Mouse (Mus musculus): ENCODE results near the gene Grasp. TPM values are rescaled to one million over a fixed set of nuclear protein-coding genes. Genes with fewer than 3 reads are reported as not detected.

Gene Grasp
- polyA plus RNA-seq, 1 experiment, result 7.1 TPM

GRCm38 (mm10) chr15:101232607-101233006 is 8.6 kb downstream of the Grasp start:
- H3K79me2 ChIP-seq (ENCODE audit: control insufficient read depth, insufficient read depth), result no peaks in the 10 kb centered on the region
- H3K27me3 ChIP-seq (ENCODE audit: control insufficient read depth, insufficient read depth, insufficient read length), result no peaks in the 10 kb centered on the region
- H3K79me3 ChIP-seq (ENCODE audit: low read depth), result no peaks in the 10 kb centered on the region
- TF ChIP-seq MYOG (IDR thresholded peaks at IDR 0.05; ENCODE audit: control insufficient read depth, extremely low read depth, insufficient read length) (no peak), CTCF (IDR thresholded peaks at IDR 0.05; ENCODE audit: control insufficient read depth, insufficient read depth, insufficient read length) (no peak), MAX (IDR thresholded peaks at IDR 0.05) (no peak), MYOD1 (IDR thresholded peaks at IDR 0.05; ENCODE audit: control insufficient read depth, insufficient read length, low read depth) (no peak), FOSL1 (IDR thresholded peaks at IDR 0.05; ENCODE audit: insufficient read depth, low read length, poor library complexity, severe bottlenecking) (no peak), CEBPB (IDR thresholded peaks at IDR 0.05; ENCODE audit: low read depth) (no peak), USF1 (IDR thresholded peaks at IDR 0.05; ENCODE audit: low read depth) (no peak)
- H3K36me3 ChIP-seq (ENCODE audit: control insufficient read depth, insufficient read depth), result peaks cover 20% of the 10 kb centered on the region
- no peak overlapping the region for H3ac ChIP-seq (ENCODE audit: control insufficient read depth, insufficient read length, low read depth)
- no peak overlapping the region for H3K4me3 ChIP-seq (ENCODE audit: insufficient read depth, poor library complexity, severe bottlenecking)

- peaks cover 20% of the 10 kb centered on the region for H3K36me3 ChIP-seq (ENCODE audit: control insufficient read depth, insufficient read depth)
- H3K79me2 ChIP-seq (ENCODE audit: control insufficient read depth, insufficient read depth), result no peaks in the 10 kb centered on the region
- TF ChIP-seq CEBPB (IDR thresholded peaks at IDR 0.05; ENCODE audit: low read depth) (no peak), MYOG (IDR thresholded peaks at IDR 0.05; ENCODE audit: control insufficient read depth, extremely low read depth, insufficient read length) (no peak), USF1 (IDR thresholded peaks at IDR 0.05; ENCODE audit: low read depth) (no peak), MAX (IDR thresholded peaks at IDR 0.05) (no peak), FOSL1 (IDR thresholded peaks at IDR 0.05; ENCODE audit: insufficient read depth, low read length, poor library complexity, severe bottlenecking) (no peak), CTCF (IDR thresholded peaks at IDR 0.05; ENCODE audit: control insufficient read depth, insufficient read depth, insufficient read length) (no peak), MYOD1 (IDR thresholded peaks at IDR 0.05; ENCODE audit: control insufficient read depth, insufficient read length, low read depth) (no peak)
- no peaks in the 10 kb centered on the region for H3K27me3 ChIP-seq (ENCODE audit: control insufficient read depth, insufficient read depth, insufficient read length)
- H3K4me3 ChIP-seq (ENCODE audit: insufficient read depth, poor library complexity, severe bottlenecking), result no peak overlapping the region
- no peak overlapping the region for H3ac ChIP-seq (ENCODE audit: control insufficient read depth, insufficient read length, low read depth)
- no peaks in the 10 kb centered on the region for H3K79me3 ChIP-seq (ENCODE audit: low read depth)
These were observed 9.2 kb downstream of the Grasp start for GRCm38 (mm10) chr15:101233183-101233582.

- TF ChIP-seq MYOD1 (IDR thresholded peaks at IDR 0.05; ENCODE audit: control insufficient read depth, insufficient read length, low read depth) (no peak), USF1 (IDR thresholded peaks at IDR 0.05; ENCODE audit: low read depth) (no peak), CEBPB (IDR thresholded peaks at IDR 0.05; ENCODE audit: low read depth) (no peak), CTCF (IDR thresholded peaks at IDR 0.05; ENCODE audit: control insufficient read depth, insufficient read depth, insufficient read length) (no peak), MYOG (IDR thresholded peaks at IDR 0.05; ENCODE audit: control insufficient read depth, extremely low read depth, insufficient read length) (no peak)
- H3K4me3 ChIP-seq (ENCODE audit: insufficient read depth, poor library complexity, severe bottlenecking), result no peak overlapping the region
- no peaks in the 10 kb centered on the region for H3K27me3 ChIP-seq (ENCODE audit: control insufficient read depth, insufficient read depth, insufficient read length)
- no peaks in the 10 kb centered on the region for H3K79me2 ChIP-seq (ENCODE audit: control insufficient read depth, insufficient read depth)
- H3K79me3 ChIP-seq (ENCODE audit: low read depth), result no peaks in the 10 kb centered on the region
- no peak overlapping the region for H3ac ChIP-seq (ENCODE audit: control insufficient read depth, insufficient read length, low read depth)
- H3K36me3 ChIP-seq (ENCODE audit: control insufficient read depth, insufficient read depth), result peaks cover 20% of the 10 kb centered on the region
These were observed 9.8 kb downstream of the Grasp start for GRCm38 (mm10) chr15:101233641-101234275.

DNA sequence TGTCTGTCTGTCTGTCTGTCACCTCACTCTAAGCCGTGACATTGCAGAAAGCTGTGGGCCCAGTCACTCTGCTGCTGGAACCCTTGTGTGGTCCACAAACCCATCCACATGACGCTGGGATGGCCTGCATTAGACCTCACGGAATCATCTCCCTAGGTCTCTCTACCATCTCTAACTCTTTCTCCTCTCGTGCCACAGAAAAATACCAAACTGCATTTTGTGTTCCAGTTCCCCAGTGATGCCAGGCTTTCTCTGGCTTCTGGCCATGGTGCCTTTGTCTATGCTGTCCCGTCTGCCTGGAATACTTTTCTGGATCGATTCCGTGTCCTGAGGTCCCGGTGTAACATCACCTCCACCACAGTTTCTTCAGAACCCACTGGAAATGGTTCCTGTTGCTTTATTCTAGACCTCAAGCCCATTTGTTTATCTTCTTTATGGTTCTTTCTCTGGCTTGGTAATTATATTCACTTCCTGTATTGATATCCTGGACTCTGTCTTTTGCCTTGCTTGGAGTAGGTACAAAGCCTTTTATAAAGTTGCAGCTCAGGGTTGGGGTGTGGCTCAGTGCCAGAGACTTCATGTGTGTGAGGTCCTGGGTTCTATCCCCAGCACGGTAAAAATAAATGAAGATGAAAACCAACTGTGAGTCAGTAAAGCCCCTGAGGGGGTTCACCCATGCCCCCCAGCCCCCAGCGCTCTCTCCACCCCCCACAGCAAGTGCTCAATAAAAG is 10.8 kb downstream of the Grasp start:
- no peak for TF ChIP-seq FOSL1 (IDR thresholded peaks at IDR 0.05; ENCODE audit: insufficient read depth, low read length, poor library complexity, severe bottlenecking)
- no peak for TF ChIP-seq CEBPB (IDR thresholded peaks at IDR 0.05; ENCODE audit: low read depth)
- TF ChIP-seq MAX (IDR thresholded peaks at IDR 0.05), result no peak
- no peak for TF ChIP-seq USF1 (IDR thresholded peaks at IDR 0.05; ENCODE audit: low read depth)
- no peak for TF ChIP-seq MYOD1 (IDR thresholded peaks at IDR 0.05; ENCODE audit: control insufficient read depth, insufficient read length, low read depth)
- no peak for TF ChIP-seq MYOG (IDR thresholded peaks at IDR 0.05; ENCODE audit: control insufficient read depth, extremely low read depth, insufficient read length)
- no peak for TF ChIP-seq CTCF (IDR thresholded peaks at IDR 0.05; ENCODE audit: control insufficient read depth, insufficient read depth, insufficient read length)
- Histone ChIP-seq H3K79me2 (ENCODE audit: control insufficient read depth, insufficient read depth) (no peaks in the 10 kb centered on the region), H3K27me3 (ENCODE audit: control insufficient read depth, insufficient read depth, insufficient read length) (no peaks in the 10 kb centered on the region), H3ac (ENCODE audit: control insufficient read depth, insufficient read length, low read depth) (no peak overlapping the region), H3K79me3 (ENCODE audit: low read depth) (no peaks in the 10 kb centered on the region), H3K4me3 (ENCODE audit: insufficient read depth, poor library complexity, severe bottlenecking) (no peak overlapping the region), H3K36me3 (ENCODE audit: control insufficient read depth, insufficient read depth) (peaks cover 14% of the 10 kb centered on the region)

- Histone ChIP-seq H3K27me3 (ENCODE audit: control insufficient read depth, insufficient read depth, insufficient read length) (no peaks in the 10 kb centered on the region), H3ac (ENCODE audit: control insufficient read depth, insufficient read length, low read depth) (no peak overlapping the region), H3K79me2 (ENCODE audit: control insufficient read depth, insufficient read depth) (no peaks in the 10 kb centered on the region), H3K79me3 (ENCODE audit: low read depth) (no peaks in the 10 kb centered on the region), H3K4me3 (ENCODE audit: insufficient read depth, poor library complexity, severe bottlenecking) (no peak overlapping the region), H3K36me3 (ENCODE audit: control insufficient read depth, insufficient read depth) (peaks cover 11% of the 10 kb centered on the region)
- TF ChIP-seq USF1 (IDR thresholded peaks at IDR 0.05; ENCODE audit: low read depth) (no peak), MYOG (IDR thresholded peaks at IDR 0.05; ENCODE audit: control insufficient read depth, extremely low read depth, insufficient read length) (no peak), MYOD1 (IDR thresholded peaks at IDR 0.05; ENCODE audit: control insufficient read depth, insufficient read length, low read depth) (no peak), CTCF (IDR thresholded peaks at IDR 0.05; ENCODE audit: control insufficient read depth, insufficient read depth, insufficient read length) (no peak), MAX (IDR thresholded peaks at IDR 0.05) (no peak), CEBPB (IDR thresholded peaks at IDR 0.05; ENCODE audit: low read depth) (no peak), FOSL1 (IDR thresholded peaks at IDR 0.05; ENCODE audit: insufficient read depth, low read length, poor library complexity, severe bottlenecking) (no peak)
These were observed 11.3 kb downstream of the Grasp start for GRCm38 (mm10) chr15:101235342-101235698.
